Mouse (Mus musculus): Measurements from ENCODE around the gene Rrp12.

The Rrp12 gene

DNA sequence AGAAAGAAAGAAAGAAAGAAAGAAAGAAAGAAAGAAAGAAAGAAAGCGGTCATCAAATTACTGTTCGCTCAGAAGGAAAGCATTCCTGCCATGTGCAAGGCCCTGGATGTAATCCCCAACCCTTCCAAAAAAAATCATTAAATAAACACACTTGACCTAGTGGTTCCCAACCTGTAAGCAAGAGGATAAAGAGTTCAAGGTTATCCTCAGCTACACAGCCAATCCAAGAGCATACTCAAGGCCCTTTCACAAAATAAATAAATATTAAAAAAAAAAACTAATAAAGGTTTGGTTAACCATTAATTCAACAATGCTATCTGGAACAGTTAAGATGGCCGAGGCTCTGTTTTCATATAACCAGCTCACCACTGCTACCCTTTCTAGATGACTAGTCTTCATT lies 67.0 kb downstream of the Rrp12 start:
- no peak for DNase-seq

DNA sequence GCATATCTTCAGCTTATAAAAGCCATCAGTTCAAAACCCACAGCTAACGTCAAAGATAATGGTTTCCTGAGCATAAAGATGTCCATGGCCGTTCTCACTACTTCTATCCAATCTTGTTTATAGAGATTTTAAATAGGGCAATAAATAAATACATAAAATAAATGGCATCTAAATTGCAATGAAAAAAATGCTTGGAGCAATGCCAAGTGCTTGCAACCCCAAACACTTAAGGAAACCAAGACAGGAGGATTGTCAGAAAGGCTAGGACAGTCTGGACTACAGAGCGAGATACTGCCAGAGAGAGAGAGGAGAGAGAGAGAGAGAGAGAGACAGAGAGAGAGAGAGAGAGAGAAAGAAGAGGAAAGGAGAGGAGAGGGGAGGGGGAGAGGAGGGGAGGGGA lies 69.4 kb downstream of the Rrp12 start:
- no peak for DNase-seq

DNA sequence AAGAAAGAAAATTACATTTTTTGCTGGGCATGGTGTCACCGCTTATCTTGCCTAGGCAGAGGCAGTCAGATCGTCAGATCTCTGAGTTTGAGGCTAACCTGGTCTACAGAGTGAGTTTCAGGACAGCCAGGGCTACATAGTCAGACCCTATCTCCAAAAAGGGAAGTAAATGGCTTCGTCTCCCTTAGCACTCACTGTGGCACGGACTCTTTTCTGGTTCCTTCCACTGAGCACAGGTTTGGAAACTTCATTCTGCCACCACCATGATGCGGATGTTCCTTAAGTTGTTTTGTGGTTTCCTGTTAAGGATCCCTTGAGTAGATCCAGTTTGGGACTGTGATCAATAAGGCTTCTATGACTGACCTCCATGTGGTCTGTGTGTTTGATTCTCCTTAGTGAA lies 71.0 kb downstream of the Rrp12 start:
- no peak for DNase-seq

DNA sequence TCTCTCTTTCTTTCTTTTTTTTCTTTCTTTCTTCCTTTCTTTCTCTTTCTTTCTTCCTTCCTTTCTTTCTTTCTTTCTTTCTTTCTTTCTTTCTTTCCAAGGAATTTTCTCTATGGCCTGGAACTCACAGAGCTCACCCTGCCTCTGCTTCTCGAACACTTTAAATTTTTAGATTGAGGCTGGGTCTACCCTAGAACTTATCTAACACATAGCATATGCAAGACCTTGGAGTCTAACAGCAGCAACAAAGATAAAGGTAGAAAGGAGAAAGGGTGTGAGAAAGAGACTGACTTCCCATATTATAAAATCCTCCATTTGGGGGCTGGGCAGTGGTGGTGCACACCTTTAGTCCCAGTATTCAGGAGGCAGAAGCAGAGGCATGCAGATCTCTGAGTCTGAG lies 73.4 kb downstream of the Rrp12 start:
- no peak for DNase-seq

DNA sequence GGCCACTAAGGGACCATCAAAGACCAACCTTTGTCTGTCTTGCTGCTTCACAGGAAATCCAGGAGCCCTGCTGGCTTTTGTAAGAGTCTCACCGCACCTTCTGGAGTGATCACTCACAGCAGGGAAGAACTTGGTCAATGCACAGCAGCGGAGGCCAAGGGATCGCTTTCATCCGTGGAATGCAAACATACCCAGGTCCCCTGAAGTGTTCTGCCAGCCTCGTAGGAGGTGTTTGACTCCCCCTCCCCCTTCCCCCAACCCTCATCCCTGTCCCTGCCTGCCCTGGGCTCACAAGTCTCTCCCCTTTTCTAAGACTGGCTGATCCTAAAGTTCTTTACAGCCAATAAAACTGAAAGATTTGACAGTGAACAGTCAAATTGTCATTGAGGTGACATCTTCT lies 74.5 kb downstream of the Rrp12 start:
- DNase-seq: no peak

DNA sequence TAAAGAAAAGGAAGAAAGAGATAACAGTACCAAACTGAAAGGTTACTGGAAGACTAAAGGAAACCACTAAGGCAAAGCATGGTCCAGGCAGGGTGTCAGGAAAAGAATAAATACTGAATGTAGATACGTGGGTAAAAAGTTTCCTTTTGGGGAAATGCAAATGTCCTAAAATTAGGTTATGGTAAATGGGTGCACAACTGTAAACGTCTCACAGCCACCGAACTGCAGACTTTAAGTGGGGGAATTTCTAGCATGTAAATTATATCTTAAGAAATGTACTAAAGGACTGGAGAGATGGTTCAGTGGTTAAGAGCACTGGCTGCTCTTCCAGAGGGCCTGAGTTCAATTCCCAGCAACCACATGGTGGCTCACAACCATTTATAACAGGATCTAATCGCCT lies 77.2 kb downstream of the Rrp12 start:
- DNase-seq: no peak

DNA sequence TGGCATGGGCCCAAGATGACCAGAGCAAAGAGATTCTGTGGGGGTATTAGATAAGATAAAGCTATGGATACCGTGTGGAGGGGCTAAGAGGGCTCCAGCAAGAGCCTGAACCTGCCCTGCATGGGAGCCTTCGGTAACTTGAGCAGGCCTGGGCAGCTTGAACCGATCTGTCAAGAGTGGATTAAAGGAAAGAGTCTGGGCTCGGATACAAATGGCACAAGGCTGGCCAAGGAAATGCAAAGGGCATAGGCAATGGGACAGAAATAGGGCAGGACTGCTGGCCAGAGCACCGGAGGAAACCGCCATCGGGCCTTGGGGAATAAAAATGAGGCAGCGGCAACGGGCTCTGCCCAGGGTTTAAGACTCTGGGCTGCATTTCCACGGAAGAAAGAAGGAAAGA lies 78.6 kb downstream of the Rrp12 start:
- no peak for DNase-seq

DNA sequence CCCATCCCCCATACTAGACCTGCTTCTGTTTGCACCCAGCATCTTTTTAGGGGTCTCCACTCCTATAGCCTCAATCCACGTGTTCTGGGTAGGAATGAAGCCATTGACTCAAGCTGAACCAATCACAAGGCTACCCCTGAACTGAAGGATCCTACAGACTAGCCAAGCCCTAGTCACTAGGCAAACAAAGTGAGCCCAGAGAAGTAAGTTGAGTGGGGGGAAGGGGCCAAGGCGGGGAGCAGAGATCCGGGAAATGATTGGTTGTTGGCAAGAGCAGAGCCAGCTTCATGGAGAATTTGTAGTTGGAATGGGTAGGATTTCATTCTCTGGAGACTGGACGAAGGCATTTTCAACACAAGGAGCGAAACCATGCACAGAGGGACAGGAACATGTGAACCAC lies 79.1 kb downstream of the Rrp12 start:
- no peak for DNase-seq

DNA sequence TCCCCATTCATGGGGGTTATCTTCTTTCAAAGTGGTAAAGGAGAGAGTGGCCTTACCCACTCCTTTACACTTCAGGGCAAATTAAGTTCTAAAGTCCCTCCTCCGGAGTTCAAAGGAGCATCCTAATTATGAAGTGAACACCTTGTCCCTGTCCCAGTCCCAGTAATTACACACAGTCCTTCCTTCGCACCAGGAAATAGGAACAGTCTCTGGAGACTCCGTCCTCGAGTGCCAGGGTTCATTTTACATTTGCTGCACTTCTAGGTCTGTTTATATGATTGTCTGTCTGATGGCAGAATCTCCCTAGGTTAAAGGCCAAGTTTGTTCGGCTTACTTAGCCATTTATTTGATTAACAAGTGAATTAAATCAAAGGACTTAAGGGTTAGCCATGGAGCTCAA lies 79.6 kb downstream of the Rrp12 start:
- DNase-seq: no peak

DNA sequence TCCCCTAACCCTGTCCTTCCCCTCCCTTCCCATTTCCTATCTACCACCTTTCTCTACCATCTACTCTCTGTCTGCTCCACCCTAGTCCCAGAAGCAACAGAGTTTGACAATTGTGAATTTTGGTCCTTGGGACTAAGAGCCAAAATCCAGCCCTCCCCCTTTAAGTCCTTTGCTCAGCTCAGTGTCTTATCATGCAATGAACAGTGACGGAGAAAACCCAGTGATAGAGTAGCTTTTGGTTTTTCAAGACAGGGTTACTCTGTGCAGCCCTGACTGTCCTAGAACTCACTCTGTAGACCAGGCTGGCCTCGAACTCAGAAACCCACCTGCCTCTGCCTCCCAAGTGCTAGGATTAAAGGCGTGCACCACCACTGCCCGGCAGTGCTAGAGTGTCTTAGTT lies 82.6 kb downstream of the Rrp12 start:
- no peak for DNase-seq
